Mouse (Mus musculus): ENCODE measurements around the gene Angel2.

GRCm38 (mm10) chr1:190929010-190929695, 4.2 kb downstream of the Angel2 start:
- peak; percentile 54 for TF ChIP-seq POLR2A (IDR thresholded peaks at IDR 0.05; ENCODE audit: low read depth, low read length)
- TF ChIP-seq CTCF (IDR thresholded peaks at IDR 0.05; ENCODE audit: borderline replicate concordance, insufficient read depth, low read length), result no peak
